Mouse (Mus musculus) forebrain, postnatal 0 days (tissue): ENCODE data around the gene Ltc4s. TPM values are rescaled to one million over a fixed set of nuclear protein-coding genes. Genes with fewer than 3 reads are reported as not detected.

ENCODE experiments used
- ATAC-seq: fragments of 200-750 bp; cut with Nextera tagmentation; 2 replicates; pipeline ENCODE4 v1.8.0; 2017; ENCODE audit warnings: mild to moderate bottlenecking, moderate library complexity
- DNase-seq: peaks from one replicate; pipeline ENCODE4 v3.0.0-alpha.2; 2015
- H3K27ac ChIP-seq: fragments of 300-500 bp; sonication (generic); 2 replicates; pipeline ENCODE4 v1.5.1; 2014; ENCODE audit warnings: low read depth, mild to moderate bottlenecking, antibody characterized with exemption, low read length, moderate library complexity, mixed read lengths
- H3K27me3 ChIP-seq: fragments of 300-500 bp; sonication (generic); 2 replicates; pipeline ENCODE4 v1.6.1; 2014; ENCODE audit warnings: mild to moderate bottlenecking, low read length, mixed read lengths; ENCODE audit not compliant: insufficient read depth
- H3K36me3 ChIP-seq: fragments of 300-500 bp; sonication (generic); 2 replicates; pipeline ENCODE4 v1.6.1; 2014; ENCODE audit warnings: mild to moderate bottlenecking, moderate library complexity; ENCODE audit not compliant: insufficient read depth
- H3K4me1 ChIP-seq: fragments of 300-500 bp; sonication (generic); 2 replicates; pipeline ENCODE4 v1.6.1; 2014; ENCODE audit warnings: antibody characterized with exemption; ENCODE audit not compliant: insufficient read depth
- H3K4me2 ChIP-seq: fragments of 300-500 bp; sonication (generic); 2 replicates; pipeline ENCODE4 v1.6.1; 2014; ENCODE audit warnings: low read depth, mild to moderate bottlenecking, moderate library complexity
- H3K4me3 ChIP-seq: fragments of 300-500 bp; sonication (generic); 2 replicates; pipeline ENCODE4 v1.5.1; 2014; ENCODE audit warnings: low read depth, low read length, mixed read lengths
- H3K9ac ChIP-seq: fragments of 300-500 bp; sonication (generic); 2 replicates; pipeline ENCODE4 v1.6.1; 2014; ENCODE audit warnings: mild to moderate bottlenecking
- H3K9me3 ChIP-seq: fragments of 300-500 bp; sonication (generic); 2 replicates; pipeline ENCODE4 v1.6.1; 2016; ENCODE audit warnings: low read length
- CTCF ChIP-seq: sonication (generic); IDR thresholded peaks from 2 replicates; pipeline ENCODE4 v1.5.1; 2016; ENCODE audit warnings: antibody characterized with exemption, control low read depth, low read depth
- WGBS: fragments of 180-500 bp; shearing (Covaris S2); extraction: QIAGEN DNeasy Blood & Tissue Kit; methylation state at CpG from one replicate; pipeline ENCODE4 v1.1.7; 2014; 5-methylcytosine and 5-hydroxymethylcytosine counted together
- polyA plus RNA-seq: library from polyadenylated mRNA; unstranded; fragments of >200 nt; fragmentation: Nextera tagmentation; extraction: Ambion mirVana; gene quantifications from 2 replicates; pipeline ENCODE4 v1.2.1, GENCODE M21; 2015
- total RNA-seq: library from RNA; depleted of rRNA; stranded (reverse); fragments of >200 nt; gene quantifications from 2 replicates; pipeline ENCODE4 v1.2.3, GENCODE M21; 2014

Ltc4s gene
- total and polyA plus RNA-seq, 2 experiments from 2014 or later: 6.1 TPM

DNA sequence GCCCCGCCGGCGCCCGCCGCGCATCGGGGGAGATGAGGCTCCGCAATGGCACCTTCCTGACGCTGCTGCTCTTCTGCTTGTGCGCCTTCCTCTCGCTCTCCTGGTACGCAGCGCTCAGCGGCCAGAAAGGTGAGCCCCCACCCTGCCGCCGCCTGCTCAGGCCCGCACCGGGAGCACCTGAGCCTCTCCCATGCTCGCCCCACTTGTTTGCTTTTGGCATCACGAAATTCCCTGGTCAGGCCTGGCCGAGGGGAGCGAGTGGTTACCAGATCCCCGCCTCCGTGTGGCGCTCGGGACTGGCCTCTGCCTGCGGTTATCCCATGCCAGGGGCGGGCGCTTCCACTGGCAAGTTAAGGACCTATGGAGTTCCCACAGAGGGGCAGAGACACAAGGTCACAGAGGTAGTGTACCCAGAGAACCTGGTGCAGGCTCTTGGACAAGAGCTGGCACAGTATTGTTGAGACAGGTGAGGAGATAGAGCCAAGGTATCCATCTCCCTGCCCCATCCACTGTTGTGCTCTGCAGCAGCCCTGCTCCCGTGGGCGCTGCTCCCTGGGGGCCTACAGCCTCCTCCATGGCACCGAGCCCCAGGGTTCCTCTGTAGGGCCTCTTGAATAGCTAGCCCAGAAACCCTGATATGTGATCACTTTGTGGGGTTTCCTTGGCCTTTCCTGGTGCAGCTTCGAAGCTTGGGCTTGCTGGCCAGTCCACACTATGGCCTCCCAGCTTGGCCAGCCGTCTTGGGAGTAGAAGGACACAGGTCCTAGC, 12.6 kb downstream of the Ltc4s start:
- peak; percentile 61 for DNase-seq
- H3K4me1 ChIP-seq: peaks cover 18% of the 10 kb centered on the region
- H3K4me2 ChIP-seq: peak overlapping the region; percentile 94
- H3K9ac ChIP-seq: peak overlapping the region; percentile 97
- peak overlapping the region; percentile 98 for H3K4me3 ChIP-seq
- WGBS: 3% methylated on average over 33 of the region's 34 CpGs
- peak; percentile 28 for ATAC-seq
- peaks cover 5% of the 10 kb centered on the region; the same call in 1 of the 2 replicates for H3K36me3 ChIP-seq
- peak overlapping the region; percentile 96 for H3K27ac ChIP-seq
- no peaks in the 10 kb centered on the region for H3K27me3 ChIP-seq
- no peak for TF ChIP-seq CTCF
- no peaks in the 10 kb centered on the region for H3K9me3 ChIP-seq

DNA sequence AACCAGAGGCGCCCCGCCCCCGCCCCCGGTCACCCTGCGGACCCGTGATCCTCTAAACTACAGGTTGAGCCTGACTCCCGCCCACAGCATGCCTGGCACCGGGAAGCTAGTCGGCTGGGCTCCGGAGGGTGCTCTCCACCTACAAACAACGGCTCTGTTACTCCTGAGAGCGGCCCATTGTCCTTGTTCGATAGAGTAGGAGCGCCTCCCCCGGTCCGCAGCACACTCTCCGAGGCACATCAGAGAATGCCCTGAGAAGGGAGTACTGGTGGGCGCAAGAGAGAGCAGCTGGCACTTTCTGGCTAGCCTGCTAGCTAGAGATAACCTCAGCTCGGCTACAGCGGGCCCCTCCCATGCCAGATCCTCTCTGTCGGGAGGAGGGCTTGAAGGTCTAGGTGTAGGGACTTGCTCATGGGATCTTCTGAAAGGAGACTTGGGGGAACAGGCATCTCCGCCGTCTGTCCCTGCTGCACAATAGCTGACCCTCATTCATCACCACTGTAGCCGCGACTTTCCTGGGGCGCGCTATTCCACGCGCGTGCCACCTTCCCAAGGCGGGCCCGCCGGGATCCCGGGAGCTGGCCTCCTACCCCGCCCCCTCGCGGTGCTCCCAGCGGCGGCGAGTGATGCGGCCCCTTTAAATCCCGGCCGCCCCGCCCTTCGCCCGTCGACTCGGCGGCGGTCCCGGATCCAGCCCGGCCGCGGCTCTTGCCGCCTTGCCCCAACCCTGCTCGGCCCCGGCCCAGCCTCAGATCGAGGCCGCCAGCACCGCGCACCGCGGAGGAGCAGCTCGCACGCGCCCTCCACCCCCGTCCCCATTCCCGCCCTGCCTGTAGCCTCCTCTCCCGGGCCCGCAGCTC, 13.5 kb downstream of the Ltc4s start:
- Histone ChIP-seq H3K27ac (peak overlapping the region; percentile 96), H3K4me3 (peak overlapping the region; percentile 98), H3K27me3 (no peaks in the 10 kb centered on the region), H3K9me3 (no peaks in the 10 kb centered on the region), H3K36me3 (peaks cover 5% of the 10 kb centered on the region; the same call in 1 of the 2 replicates), H3K4me1 (peaks cover 18% of the 10 kb centered on the region), H3K9ac (peak overlapping the region; percentile 97), H3K4me2 (peak overlapping the region; percentile 94)
- ATAC-seq (peak; percentile 81), DNase-seq (peak; percentile 91)
- TF ChIP-seq CTCF: peak; percentile 53
- WGBS: 4% methylated on average over 70 of the region's 70 CpGs

DNA sequence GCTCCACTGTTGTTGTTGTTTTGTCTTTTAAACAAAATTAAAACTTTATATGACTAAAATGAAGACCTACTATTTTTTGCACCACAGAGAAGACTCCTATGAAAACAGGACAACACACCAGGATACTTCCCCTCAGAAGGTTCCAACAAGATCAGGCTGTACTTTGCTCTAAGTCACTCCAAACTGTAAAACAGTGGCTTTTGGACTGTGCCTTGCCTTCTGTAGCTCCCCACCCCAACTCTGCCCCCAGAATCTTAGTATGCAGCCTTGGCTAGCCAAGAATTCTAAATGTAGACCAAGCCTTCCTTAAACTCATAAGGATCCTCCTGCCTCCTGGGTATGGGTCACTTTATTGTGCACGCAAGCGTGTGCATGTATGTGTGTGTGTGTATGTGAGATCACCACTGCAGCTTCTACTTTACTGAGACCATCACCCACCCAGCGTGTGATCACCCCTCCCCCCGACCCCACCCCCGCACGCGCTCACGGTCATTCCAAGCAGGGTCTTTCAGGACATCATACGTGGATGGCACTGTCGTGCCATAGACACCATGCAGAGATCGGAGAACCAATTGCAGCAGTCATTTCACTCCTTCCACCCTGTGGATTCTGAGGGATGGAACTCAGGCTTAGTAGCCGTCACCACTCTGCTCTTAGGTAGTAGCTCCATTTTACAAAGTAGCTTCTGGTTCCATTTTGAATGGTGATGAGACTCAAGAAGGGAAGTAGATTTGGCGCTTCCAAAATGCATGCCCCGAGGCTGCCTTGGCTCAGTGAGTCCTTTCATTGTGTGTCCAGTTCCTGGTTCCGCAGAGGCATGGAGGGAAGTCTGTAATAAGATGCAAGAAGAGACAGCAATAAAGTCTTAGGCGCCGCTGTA, 14.4 kb downstream of the Ltc4s start:
- H3K4me2 ChIP-seq: peak overlapping the region; percentile 94
- peaks cover 18% of the 10 kb centered on the region for H3K4me1 ChIP-seq
- H3K27ac ChIP-seq: peak overlapping the region; percentile 96
- H3K36me3 ChIP-seq: peaks cover 5% of the 10 kb centered on the region; the same call in 1 of the 2 replicates
- ATAC-seq (peak; percentile 39), DNase-seq (peak; percentile 78)
- H3K4me3 ChIP-seq: peak overlapping the region; percentile 98
- no peaks in the 10 kb centered on the region for H3K9me3 ChIP-seq
- H3K9ac ChIP-seq: peak overlapping the region; percentile 97
- no peak for TF ChIP-seq CTCF
- H3K27me3 ChIP-seq: no peaks in the 10 kb centered on the region
- WGBS: 4% methylated on average over 17 of the region's 17 CpGs

GRCm38 (mm10) chr11:50222559-50223276, 15.7 kb downstream of the Ltc4s start:
- no peaks in the 10 kb centered on the region for H3K9me3 ChIP-seq
- no peak overlapping the region for H3K4me3 ChIP-seq
- peaks cover 5% of the 10 kb centered on the region; the same call in 1 of the 2 replicates for H3K36me3 ChIP-seq
- ATAC-seq (no peak), DNase-seq (no peak)
- no peaks in the 10 kb centered on the region for H3K27me3 ChIP-seq
- no peak overlapping the region; the same call in 1 of the 2 replicates for H3K9ac ChIP-seq
- H3K27ac ChIP-seq: no peak overlapping the region
- 38% methylated on average over 7 of the region's 7 CpGs for WGBS
- H3K4me2 ChIP-seq: peak overlapping the region; percentile 94; the same call in 1 of the 2 replicates
- no peak for TF ChIP-seq CTCF
- H3K4me1 ChIP-seq: peaks cover 18% of the 10 kb centered on the region

DNA sequence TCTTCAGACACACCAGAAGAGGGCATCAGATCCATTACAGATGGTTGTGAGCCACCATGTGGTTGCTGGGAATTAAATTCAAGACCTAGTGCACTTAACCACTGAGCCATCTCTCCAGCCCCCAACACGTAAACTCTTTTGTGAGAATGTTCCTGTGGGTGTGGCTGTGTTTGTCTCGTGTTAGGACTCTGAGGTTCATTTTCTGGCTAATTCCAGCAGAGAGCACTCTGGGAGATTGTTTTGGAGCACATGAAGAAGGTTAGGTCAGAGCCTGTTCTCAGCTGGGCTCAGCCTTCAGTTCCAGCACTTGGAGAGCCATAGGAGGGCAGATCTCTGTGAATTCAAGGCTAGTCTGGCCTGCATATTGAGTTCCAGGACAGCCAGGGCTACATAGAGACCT, 18.6 kb downstream of the Ltc4s start:
- DNase-seq (no peak), ATAC-seq (no peak)
- 38% methylated on average over 2 of the region's 2 CpGs for WGBS
- H3K4me2 ChIP-seq: no peak overlapping the region
- no peak overlapping the region for H3K4me3 ChIP-seq
- TF ChIP-seq CTCF: no peak
- 0 out of 2 replicates have a peak, but pooled peaks cover 5% of the 10 kb centered on the region for H3K36me3 ChIP-seq
- H3K27me3 ChIP-seq: no peaks in the 10 kb centered on the region
- H3K9ac ChIP-seq: no peak overlapping the region
- no peak overlapping the region for H3K27ac ChIP-seq
- H3K4me1 ChIP-seq: peaks cover 14% of the 10 kb centered on the region
- H3K9me3 ChIP-seq: no peaks in the 10 kb centered on the region

DNA sequence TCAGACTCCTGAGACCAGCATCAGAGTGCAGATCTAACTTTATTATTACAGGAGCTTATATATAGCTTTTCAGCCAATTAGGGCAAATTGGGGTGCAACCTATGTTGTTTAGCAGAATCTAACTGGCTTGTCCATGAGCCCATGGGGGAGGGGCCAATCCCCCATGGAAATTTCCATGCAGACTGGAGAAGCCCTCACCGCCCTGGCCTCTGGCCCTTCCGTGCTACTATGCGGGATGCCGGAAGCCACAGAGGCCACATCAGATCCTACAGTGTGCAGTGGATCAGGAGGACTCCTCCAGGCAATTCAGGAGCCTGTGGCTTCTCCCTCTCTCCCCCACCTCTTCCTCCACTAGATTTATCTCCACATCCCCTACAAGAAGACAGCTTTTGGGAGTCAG, 20.6 kb downstream of the Ltc4s start:
- Histone ChIP-seq H3K4me2 (no peak overlapping the region), H3K9ac (no peak overlapping the region), H3K4me1 (0 out of 2 replicates have a peak, but pooled peaks cover 3% of the 10 kb centered on the region), H3K27me3 (no peaks in the 10 kb centered on the region), H3K36me3 (0 out of 2 replicates have a peak, but pooled peaks cover 5% of the 10 kb centered on the region), H3K9me3 (no peaks in the 10 kb centered on the region), H3K27ac (no peak overlapping the region), H3K4me3 (no peak overlapping the region)
- DNase-seq: no peak
- 66% methylated on average over 4 of the region's 4 CpGs for WGBS
- no peak for ATAC-seq
- TF ChIP-seq CTCF: no peak
